Mouse (Mus musculus): Measurements from ENCODE around the gene Myo1c.

Myo1c gene

DNA sequence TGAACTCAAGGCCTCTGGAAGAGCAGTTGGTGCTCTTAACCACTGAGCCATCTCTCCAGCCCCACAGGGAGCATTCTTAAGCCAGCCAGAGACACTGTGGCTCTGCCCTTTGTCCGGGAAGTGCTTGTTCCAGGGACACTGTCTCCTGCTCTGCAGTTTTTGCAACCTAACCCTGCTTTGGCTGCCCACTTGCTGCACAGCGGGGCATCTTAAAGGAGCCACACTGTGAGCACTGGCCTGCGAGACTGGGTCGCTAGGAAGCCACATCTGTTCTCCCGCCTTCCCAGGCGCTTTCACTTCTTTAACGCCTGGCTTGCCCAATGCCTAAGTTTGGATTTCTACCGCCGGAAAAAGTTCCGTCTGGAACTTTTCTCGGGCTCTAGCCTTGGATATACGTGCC is 65.3 kb downstream of the Myo1c start:
- DNase-seq (ENCODE audit: low read depth, low spot score): no peak

DNA sequence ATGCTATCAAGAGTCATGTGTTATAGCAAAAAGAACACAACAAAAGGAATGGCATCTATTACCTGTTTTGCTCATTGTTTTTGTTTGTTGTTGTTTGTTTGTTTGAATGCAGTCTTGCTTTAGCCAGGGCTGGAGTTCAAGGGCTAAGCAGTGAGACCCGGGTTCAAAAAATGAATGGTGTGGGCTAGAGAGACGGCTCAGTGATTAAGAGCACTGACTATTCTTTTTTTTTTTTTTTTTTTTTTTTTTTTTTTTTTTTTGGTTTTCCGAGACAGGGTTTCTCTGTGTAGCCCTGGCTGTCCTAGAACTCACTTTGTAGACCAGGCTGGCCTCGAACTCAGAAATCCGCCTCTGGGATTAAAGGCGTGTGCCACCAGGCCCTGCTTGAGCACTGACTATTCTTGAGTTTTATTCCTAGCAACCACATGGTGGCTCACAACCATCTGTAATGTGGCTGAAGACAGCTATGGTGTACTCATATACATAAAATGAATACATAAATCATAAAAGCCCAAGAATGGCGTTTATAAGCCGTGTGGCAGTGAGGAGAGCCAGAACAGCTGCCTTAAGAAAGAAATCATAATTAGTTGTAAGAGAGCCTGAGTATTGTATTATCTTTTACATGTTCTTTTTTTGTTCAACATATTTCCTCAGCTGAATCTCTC is 66.5 kb downstream of the Myo1c start:
- DNase-seq (ENCODE audit: low read depth, low spot score): no peak

DNA sequence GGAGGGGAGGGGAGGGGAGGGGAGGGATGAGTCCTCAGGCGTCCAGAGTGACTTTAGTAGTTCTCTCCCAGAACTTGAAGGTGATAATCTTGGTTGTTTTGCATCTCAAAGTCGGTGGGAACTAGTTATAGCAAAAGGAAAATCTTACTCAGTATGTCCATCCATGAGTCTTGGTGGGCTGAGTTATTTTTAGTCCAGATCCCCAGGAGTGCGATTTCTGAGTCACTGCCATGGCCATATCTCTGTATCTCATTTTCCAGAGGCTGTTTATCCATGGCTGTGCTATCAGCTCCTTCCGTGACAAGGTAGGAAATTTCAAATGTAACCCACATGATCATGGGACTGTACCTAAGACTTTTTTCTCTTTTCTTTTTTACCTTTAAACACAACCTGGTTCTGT is 72.0 kb downstream of the Myo1c start:
- DNase-seq (ENCODE audit: low read depth, low spot score): peak; percentile 51
